Mouse (Mus musculus) left cerebral cortex, postnatal 25 days (tissue): ENCODE data around the gene 4931414P19Rik. TPM values are rescaled to one million over a fixed set of nuclear protein-coding genes. Genes with fewer than 3 reads are reported as not detected.

ENCODE experiments used
- DNase-seq, 2 experiments: peaks; one replicate each; pipeline ENCODE4 v3.0.0; 2022; ENCODE audit warnings: low spot score in 2 of 2, mixed read lengths in 1 of 2
- intact Hi-C: fragments of 180-260 bp; cut with DNase I; formaldehyde crosslinking; loops from one replicate; pipeline ENCODE4 v1.15.1; 2025
- total RNA-seq, 2 experiments: library from RNA; stranded (reverse); gene quantifications; 2 replicates each; pipeline ENCODE4 v1.2.3; 2021

Gene 4931414P19Rik
- total RNA-seq, 2 experiments from 2014 or later, result 8.9 to 10.4 TPM

DNA sequence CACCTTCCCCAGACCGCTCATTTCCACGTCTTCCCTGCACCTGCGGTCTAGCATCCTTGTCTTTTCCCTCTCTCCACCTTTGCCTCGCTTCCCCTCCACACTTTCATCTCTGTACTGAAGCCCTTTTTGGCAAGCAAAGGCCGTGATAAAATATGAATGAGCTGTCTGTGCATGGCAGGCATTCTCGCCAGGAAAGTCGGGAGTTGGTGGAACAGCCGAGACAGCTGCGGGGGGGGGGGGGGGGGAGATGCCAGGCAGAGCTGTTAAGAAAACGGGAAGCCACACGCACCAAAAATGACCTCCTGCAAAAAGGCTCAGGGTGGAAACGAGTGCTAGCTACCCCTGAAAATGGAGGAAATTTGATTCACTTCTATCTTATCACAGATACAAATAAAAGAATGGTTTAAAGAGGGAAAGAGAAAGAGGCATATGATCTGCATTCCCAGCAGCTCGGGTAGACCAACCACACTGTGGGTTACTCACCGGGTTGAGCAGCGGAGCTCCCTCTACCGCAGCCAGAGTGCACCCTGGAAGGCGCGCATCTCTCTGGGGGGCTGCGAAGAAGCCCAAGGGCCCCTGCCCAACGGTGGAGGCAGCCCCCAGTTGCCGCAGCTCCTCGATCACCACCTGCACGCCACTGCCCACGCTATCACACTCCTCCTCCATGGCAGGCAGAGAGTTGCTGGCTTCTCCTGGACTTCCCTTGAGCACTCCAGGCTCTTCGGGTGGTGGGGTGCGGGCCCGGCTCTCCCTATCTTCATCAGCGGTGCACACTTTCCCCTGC is 11.0 kb downstream of the 4931414P19Rik start:
- intact Hi-C loops, result no loop called here
- DNase-seq, result peak in 1 of 2 experiments; percentile 83

DNA sequence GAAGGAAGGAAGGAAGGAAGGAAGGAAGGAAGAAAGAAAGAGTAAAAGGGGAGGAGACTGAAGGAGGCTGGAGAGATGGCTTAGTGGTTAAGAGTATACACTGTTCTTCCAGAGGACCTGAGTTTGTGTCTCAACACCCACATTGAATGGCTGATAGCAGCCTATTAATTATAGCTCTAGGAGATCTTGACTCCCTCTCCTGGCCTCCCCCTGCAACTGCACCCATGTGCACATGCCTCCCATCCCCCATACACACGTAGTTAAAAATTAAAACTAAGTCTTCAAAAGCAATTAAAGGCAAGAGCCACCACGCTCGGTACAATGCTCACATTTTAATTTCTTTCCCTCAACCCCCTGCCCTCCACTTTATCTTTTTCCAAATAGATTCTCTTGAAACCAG is 11.7 kb downstream of the 4931414P19Rik start:
- no peak for DNase-seq
- intact Hi-C loops, result no loop called here

DNA sequence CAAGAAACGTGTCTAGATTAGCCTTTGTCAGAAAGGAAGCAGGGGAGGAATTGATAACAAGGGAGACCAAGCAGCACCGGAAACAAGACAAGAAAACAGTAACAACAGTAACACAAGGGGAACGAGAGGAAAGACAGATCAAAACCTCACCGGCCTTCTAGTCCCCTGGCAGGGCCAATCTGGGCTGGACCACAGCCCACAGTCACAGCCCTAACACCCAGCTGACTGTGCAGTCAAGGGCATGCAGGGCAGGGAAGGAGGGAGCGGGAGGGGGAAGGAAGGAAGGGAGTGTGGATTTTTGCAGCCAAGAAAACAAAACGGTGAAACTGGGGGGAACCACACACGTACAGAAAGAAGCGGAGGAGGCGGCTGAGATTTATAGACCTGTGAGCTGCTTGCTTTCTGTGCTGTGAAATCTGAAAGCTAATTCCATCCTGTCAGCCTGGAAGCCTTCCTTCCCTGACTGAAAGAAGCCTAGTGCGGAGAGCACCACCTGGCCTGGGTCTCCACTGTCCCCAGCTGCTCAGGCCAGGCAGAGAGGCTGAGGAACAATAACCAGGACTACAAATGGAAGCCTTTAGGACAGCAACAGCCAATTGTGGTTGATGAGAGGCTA is 13.4 kb downstream of the 4931414P19Rik start:
- intact Hi-C loops, result no loop called here
- DNase-seq, result peak; percentile 54 to 91

DNA sequence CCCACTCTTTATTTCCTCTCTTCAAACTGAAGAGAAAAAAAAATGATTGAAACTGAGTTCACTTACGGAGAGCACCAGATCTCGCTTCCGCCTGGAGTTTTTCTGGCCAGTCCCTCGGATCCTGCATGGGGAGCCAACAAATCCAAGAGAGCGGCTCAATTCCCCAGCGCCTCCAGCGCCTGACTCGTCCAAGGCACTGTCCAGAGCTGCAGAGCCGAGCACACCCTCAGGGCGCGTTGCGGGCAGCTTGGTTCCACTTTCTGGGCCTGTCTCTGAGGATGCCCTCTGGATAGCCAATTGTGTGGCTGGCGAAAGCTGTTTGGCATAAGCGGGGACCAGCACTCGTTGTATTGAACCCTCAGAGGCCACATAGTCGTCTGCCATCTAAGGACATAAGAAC is 14.7 kb downstream of the 4931414P19Rik start:
- no peak for DNase-seq
- intact Hi-C loops, result no loop called here

DNA sequence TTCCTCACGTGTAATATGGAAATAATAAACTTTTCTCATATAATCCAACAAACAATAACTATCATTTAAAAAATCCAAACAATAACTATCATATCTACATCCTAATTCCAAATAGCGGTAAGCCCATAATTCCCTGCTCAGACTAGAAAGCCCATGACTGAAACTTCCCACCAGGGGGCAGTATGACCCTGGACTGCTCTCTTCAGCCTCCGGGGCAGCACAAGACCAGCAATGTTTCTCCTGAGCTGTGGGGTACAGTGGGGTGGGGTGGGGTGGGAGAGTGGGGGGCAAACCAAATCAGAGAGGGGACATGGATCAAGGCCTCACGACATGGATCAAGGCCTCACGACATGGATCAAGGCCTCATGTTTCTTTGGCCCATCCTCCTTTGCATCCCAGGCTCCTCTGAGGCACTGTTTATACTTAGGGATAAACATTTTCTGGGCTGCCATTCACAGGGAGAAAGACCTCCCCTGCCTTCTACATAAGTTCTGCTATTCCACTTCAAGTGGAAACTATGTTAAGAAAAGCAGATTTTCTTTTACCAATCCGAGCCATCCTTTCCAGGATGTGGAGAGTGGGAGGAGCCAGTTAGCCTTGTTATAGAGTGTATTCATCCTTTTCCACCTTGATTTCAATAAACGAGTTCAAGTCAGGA is 22.0 kb downstream of the 4931414P19Rik start:
- intact Hi-C loops, result loop anchor here (2.0 kb wide), 1 partner anchor 57 kb away; the partner anchor contains the start of genes Cdh24 and Gm17606
- DNase-seq, result peak in 1 of 2 experiments; percentile 66

DNA sequence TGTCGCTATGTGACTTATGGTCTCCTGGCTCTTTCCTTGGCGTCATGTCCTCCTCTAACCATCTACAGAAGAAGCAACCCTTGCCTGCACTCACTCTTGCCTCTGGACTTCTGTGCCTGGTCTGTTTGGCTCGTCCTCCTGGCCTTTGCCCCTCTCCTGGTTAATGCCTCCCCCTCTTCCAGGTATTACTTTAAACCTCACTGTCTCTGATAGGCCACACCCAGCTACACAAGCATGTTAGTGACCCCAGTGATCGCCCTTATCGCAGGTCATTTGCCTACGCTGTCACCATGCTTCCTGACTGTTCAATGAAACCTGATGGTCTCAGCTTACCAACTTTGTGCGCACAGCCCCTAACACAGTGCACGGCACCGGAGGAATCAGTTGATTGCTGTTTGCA is 23.3 kb downstream of the 4931414P19Rik start:
- intact Hi-C loops, result loop anchor here (2.0 kb wide), 1 partner anchor 58 kb away; the partner anchor contains the start of genes Cdh24 and Gm17606

DNA sequence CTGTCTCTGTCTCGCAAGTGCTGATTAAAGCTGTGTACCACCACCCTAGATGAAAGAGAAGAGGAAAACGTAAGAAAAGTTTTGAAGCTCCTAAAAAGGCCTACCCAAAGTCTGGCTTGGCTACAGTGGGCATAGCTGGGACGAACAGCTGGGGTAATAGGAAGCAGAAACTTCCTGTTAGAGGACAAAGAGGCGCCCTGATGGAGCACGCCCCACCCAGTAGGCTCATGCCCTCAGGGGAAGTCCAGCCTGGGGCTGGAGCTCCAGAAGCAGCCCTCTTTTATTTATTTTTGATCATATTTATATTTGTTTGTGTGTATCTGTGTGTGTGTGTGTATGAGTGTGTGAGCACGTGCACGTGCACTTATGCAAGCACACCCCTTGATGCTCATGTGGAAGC is 26.2 kb downstream of the 4931414P19Rik start:
- DNase-seq, result no peak
- intact Hi-C loops, result no loop called here

More for the DNA sequence above, 23.3 kb downstream of the 4931414P19Rik start:
- no peak for DNase-seq

DNA sequence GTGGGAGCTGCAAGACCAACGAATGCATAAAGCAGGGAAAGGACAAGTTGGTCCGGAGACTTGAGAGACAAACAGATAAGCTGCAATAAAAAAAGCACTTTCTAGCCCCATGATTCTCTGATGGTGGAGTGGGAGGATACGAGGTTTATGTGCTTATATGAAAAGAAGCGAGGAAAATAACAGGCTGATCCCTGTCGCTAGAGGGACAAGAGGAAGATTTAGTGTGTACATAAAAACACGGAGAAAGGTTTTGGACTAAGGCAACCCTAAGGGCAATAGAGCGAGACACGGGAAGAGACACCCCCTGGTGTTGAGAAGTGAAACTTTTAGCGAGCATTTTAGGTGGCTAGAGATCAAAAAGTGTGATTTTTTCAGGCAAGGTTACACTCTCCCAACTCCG is 27.7 kb downstream of the 4931414P19Rik start:
- DNase-seq, result peak in 1 of 2 experiments; percentile 28
- intact Hi-C loops, result no loop called here

DNA sequence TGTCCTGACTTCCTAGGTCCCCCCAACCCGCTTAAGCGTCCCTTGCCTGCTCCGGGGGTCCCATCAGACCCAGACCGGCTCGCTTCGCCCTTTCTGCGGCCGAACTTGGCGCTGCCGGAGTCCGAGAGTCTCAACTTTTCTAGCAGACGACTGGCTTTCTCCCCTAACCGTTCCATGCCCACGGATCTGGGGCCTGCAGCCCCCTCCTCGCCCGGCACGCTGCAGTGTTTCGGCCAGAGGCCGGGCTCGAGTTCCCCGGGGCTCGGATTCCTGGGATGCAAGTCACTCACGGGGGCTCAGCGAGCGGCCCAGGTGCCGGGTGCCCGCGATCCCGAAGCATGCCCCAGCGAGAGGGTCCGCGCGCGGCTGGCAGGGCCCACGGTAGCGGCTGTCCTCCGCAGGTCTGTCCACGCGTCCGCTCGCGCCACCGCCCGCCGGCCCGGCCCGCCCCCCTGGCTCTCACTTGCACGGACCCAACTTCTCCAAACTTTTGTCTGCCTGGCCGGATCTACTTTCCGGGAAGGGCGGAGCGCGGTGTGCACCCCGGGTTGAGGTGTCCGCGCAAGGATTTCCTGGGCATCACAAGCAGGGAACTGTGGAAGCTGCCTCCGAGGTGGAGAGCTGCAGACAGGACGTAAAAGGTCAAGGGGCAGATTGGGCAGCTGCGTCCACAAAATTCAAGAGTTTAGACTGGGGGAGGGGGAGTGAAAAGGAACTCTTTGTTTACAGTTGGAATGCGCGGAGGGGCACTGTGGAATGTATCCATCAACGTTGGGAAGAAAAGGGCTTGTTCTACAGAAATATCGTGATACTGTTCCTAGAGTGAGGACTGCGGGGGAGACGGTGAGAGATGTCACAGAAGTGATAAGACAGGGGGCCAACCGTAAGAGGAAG is 28.5 kb downstream of the 4931414P19Rik start, which contains the start of gene Ajuba:
Gene Ajuba (minus strand): TSS at position 470 of the 894 bp plus-strand sequence.
- intact Hi-C loops, result no loop called here
- DNase-seq, result peak; percentile 62 to 71

DNA sequence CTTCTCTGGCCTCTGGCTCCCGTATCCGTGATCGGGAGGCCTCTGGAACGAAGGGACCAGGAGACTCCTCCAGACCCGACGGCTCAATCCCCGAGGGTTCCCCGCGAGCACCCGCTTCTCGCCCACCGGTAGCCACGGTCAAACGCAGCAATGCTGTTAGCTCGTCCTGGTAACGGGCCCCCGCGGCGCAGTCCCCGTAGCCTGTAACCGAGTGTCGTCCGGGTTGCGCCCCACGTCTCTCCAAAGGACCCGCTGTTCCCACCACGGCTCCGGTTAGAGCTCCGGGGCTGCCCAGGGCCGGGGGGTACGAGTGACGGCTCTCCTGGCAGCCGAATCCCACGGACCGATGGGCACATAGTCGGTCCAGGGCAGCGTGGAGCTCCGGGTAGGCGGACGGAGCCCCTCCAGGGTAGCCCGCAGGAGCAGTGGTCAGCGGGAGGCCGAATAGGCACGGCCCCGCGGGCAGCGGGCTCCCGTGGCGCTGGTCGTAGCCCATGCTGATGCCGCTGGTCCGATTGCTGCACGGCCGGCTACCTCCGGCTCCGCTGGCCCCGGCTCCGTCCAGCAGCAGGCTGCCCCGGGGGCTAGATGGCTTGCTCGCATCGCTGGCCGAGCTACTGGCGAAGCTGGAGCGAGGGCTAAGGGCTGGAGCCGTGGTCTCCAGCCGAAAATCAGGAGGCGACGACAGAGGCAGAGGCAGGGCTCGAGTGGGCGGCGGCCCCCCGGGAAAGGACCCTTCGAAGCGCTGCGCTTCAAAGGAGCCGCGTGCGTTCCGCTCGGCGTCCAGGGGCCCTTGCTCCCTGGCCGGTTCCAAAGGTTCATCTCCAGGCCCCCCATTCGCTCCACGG is 29.3 kb downstream of the 4931414P19Rik start:
- intact Hi-C loops, result no loop called here
- DNase-seq, result no peak

DNA sequence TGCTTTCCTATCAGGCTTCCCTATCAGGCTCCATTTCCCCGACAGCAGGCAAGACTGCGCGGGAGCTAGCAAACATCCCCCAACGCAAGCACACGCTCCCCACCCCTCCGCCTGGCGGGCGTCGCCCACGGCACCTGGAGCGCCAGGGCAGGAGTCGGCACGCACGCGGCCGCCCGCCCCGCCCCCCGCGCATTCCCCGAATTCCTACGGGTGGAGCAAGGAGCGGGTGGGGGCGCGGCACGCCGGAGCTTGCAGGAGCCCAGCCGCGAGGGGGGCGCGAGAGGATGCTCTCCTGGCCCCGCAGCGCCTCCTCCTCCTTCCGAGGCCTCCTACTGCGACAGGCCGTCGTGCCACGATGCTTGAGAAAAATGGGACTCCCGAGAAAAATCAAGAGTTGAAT is 30.2 kb downstream of the 4931414P19Rik start:
- no peak for DNase-seq
- intact Hi-C loops, result no loop called here

DNA sequence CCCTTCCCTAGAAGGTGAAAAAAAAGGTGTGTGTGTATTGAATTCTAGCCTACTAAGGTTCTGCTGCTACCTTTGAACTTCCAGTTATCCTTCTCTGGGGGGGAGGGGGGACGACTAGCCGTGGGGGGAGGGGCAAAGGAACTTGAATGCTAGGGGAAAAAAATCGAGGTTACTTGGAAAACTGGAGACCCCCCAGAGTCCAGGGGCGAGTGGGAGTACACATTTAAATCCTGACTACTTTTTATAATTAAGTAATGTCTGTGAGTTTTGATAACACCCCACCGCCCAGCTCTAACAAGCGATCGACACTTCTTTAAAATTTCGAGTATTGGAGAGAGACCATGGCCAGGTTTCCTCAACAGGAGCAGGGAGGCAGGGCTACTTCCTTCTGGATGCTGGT is 30.8 kb downstream of the 4931414P19Rik start:
- intact Hi-C loops, result no loop called here
- no peak for DNase-seq

DNA sequence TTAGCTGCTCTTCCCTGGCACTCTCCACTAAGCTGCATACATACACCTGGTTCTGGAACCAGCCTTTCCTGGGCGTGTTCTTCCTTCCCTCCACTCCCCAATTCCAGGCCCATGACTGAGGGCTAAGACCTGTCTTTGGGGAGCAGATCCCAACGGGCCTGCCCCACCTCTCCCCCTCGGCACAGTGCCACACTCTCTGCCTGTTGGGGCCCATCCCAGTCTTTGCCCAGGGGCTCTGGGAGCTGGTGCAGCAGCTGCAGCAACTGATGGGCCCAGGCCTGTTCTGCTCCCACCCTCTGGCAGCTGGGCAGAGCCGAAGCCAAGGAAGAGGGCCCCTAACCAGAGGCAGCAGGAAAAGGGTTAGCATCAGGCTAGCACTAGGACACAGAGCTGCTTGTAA is 31.5 kb downstream of the 4931414P19Rik start:
- no peak for DNase-seq
- intact Hi-C loops, result no loop called here

DNA sequence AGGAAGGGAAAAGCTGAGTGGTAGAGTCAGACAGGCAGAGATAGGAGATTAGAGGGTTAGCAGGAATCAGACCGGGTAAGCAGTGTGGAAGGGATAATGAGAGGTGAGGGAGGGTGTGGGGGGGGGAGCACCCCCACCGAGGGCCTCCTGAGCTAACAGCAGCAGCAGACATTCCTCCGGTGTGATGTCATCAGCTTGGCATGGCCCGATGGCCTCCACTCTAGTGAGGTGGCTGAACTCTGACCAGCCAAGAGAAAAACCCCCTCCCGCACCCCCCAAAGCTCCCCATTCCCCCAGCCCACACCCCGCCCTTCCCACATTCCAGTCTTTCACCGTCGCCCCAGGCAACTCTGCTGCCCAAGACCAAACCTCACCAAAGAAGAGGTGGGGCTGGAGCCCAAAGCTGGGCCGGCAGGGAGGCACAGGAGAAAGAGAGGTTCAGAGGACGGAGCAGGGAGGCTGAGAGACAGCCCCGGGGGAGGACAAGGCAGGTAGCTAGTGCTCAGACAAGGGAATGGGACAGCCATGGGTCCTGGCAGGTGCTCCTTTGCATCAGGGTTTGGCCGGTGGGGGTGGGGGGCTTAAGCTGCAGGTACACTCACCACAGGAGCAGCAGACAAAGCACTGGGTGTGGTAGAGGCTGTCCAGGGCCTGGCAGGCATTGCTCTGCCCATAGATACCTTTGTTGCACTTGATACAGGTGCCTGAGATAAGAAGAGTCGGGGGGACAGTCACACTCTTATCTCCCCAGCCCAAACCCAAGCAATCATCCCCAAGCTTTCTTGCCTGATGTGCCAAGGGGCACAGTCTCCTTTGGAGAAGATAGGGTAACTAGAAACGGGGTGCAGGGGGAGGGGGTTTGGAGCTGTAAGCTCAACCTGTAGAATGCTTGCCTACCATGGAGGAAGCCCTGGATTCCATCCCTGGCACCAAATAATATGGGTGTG is 32.7 kb downstream of the 4931414P19Rik start:
- intact Hi-C loops, result no loop called here
- no peak for DNase-seq

DNA sequence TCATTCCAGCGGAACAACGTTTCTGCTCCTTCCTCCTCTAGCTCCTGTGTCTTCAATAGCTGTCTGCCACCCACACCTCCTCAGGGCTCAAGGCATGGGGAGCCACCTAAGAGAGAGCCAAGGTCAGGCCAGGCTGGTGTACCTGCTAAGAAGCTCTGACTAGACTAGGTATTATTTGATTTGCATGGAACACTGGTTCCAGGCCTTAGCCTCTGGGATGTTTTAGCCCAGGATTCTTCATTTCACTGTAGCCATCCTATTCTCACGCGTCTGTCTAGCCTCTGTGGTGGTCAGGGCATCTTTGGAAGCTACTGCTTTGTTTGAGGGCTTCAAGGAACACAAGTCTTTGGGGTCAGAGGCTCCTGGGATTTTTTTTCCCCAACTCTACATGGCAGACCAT is 33.7 kb downstream of the 4931414P19Rik start:
- intact Hi-C loops, result no loop called here

DNA sequence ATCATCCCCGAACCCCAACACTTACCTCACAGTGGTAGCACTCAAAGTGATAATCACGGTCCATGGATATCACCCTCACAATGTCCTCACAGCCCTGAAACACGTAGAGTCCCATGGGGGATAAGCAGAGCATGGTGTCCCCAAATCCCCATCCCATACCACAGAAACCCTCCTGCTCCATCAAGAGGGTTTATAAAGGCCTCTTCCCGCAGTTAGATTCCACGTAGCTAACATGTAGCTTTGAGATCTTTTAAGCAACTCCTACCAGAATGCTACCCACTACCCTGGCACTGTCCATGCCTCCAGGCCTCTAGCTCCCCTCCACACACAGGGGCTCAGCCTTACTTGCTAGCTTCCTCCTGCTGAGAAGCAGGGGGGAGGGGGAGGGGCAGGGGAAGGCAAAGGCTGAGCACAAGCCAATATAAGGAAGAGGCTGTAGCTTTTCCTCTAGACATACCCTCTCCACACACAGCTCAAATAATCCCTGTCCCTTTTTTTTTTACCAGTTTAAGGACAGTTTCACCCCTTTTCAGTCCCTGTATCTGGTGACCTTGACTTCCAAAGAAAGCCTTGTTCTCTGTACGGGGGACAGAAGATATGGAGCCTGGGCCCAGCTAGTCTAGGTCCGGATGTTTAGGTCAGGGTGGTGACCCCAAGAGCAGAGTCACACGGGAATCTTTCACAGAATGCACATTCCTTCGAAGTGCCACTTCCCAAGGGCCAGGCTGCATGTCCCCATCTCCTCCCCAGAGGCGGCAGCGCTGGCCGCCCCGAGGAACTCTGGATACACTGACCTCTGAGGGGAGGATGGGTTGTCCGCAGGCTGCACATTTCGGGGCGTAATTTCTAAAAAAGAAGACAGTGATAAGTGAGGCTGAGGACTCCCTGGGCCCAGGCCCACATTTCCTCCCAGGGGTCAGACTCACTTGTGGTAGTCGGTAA is 36.1 kb downstream of the 4931414P19Rik start:
- intact Hi-C loops, result loop anchor here (1.0 to 5.0 kb wide), 4 partner anchors 68 to 507 kb away; partner anchors contain the start of gene Cdh24
- no peak for DNase-seq

More for the DNA sequence above, 33.7 kb downstream of the 4931414P19Rik start:
- no peak for DNase-seq
